Mouse (Mus musculus) ES-Bruce4 (cell line): ENCODE measurements around the gene Tanc1. TPM values are rescaled to one million over a fixed set of nuclear protein-coding genes. Genes with fewer than 3 reads are reported as not detected.

Experiments used
- H3K27ac ChIP-seq: 2 replicates; pipeline ENCODE4 v1.5.1; 2012; ENCODE audit warnings: low read length, inconsistent platforms; ENCODE audit not compliant: insufficient read depth
- H3K27me3 ChIP-seq: 2 replicates; pipeline ENCODE4 v1.6.1; 2012; ENCODE audit warnings: mild to moderate bottlenecking, low read length, inconsistent platforms; ENCODE audit not compliant: control insufficient read depth, poor library complexity, insufficient read depth, severe bottlenecking
- H3K36me3 ChIP-seq: 2 replicates; pipeline ENCODE4 v1.6.1; 2012; ENCODE audit warnings: inconsistent platforms, mild to moderate bottlenecking, low read length, moderate library complexity; ENCODE audit not compliant: control insufficient read depth, poor library complexity, insufficient read depth, severe bottlenecking
- H3K4me1 ChIP-seq: one replicate; pipeline ENCODE4 v1.8.1; 2011; ENCODE audit warnings: low read length; ENCODE audit not compliant: control insufficient read depth, insufficient read depth
- H3K4me3 ChIP-seq: 2 replicates; pipeline ENCODE4 v1.5.1; 2011; ENCODE audit warnings: low read depth, mild to moderate bottlenecking, low read length
- H3K9ac ChIP-seq: 2 replicates; pipeline ENCODE4 v1.6.1; 2012; ENCODE audit warnings: low read depth, mild to moderate bottlenecking, inconsistent platforms; ENCODE audit not compliant: poor library complexity, severe bottlenecking
- H3K9me3 ChIP-seq: replicated peaks from 2 replicates; pipeline ENCODE4 v1.6.1; 2012; ENCODE audit warnings: mild to moderate bottlenecking, low read length, inconsistent platforms; ENCODE audit not compliant: control insufficient read depth, poor library complexity, insufficient read depth, severe bottlenecking
- CTCF ChIP-seq: IDR thresholded peaks from one replicate; pipeline ENCODE4 v1.8.1; 2011; ENCODE audit warnings: low read depth, low read length
- EP300 ChIP-seq: IDR thresholded peaks from 2 replicates; pipeline ENCODE4 v1.6.1; 2011; ENCODE audit warnings: low read depth, low read length; ENCODE audit not compliant: insufficient read depth
- POLR2A ChIP-seq: IDR thresholded peaks from one replicate; pipeline ENCODE4 v1.8.1; 2011; ENCODE audit warnings: low read length; ENCODE audit not compliant: insufficient read depth
- polyA plus RNA-seq: library from polyadenylated mRNA; stranded (reverse); fragments of >200 nt; gene quantifications from 2 replicates; pipeline ENCODE4 v1.2.4, GENCODE M21; 2011; ENCODE audit warnings: low read depth; ENCODE audit not compliant: missing spikeins, insufficient read depth, insufficient read length

Gene Tanc1
- polyA plus RNA-seq, 1 experiment: 62.4 TPM

DNA sequence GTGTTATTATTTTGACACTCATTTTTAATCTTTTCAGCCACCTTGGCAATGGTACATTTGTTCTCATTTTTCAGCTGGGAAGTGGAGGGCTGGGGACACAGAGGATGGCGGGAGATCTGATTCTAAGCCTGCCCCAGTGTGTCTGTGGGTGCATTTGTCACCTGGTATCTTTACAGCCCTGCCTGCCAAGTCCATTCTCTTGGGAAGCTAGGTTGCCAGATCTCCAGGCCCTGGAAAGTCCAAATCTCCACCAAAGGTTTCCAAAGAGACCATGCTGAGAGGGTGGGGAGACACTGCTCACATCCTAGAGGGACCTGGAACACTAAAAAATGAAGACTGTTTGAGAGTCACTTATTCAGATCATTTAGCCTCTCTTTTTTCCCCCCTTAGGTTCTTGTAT is 199.4 kb downstream of the Tanc1 start:
- H3K4me1 ChIP-seq: no peaks in the 10 kb centered on the region
- no peaks in the 10 kb centered on the region for H3K9me3 ChIP-seq
- H3K27me3 ChIP-seq: no peaks in the 10 kb centered on the region
- no peak overlapping the region for H3K27ac ChIP-seq
- no peak overlapping the region for H3K4me3 ChIP-seq
- no peak for TF ChIP-seq EP300
- no peak for TF ChIP-seq CTCF
- TF ChIP-seq POLR2A: no peak
- H3K9ac ChIP-seq: no peak overlapping the region
- H3K36me3 ChIP-seq: peaks cover 10% of the 10 kb centered on the region

DNA sequence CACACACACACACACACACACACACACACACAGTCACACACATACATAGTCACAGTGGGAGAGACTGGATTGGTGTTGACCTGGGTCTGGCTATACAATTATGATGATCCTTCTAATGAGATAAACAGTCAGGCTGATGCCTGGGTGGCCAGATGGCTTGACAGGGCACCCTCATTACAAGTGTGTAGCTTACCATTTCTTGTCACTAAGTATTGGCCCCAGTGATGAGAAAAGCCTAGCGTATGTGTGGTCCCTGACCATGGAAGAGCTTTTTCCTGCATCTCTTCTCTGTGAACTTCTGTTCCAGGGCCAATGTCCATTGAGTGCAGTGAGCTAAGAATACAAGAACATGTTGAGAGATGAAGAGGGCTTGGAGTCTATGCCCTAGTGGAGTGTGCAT is 200.8 kb downstream of the Tanc1 start:
- no peak overlapping the region for H3K9ac ChIP-seq
- H3K4me1 ChIP-seq: no peaks in the 10 kb centered on the region
- H3K9me3 ChIP-seq: no peaks in the 10 kb centered on the region
- H3K4me3 ChIP-seq: no peak overlapping the region
- H3K36me3 ChIP-seq: peaks cover 5% of the 10 kb centered on the region
- no peaks in the 10 kb centered on the region for H3K27me3 ChIP-seq
- TF ChIP-seq CTCF (no peak), EP300 (no peak), POLR2A (no peak)
- H3K27ac ChIP-seq: no peak overlapping the region

DNA sequence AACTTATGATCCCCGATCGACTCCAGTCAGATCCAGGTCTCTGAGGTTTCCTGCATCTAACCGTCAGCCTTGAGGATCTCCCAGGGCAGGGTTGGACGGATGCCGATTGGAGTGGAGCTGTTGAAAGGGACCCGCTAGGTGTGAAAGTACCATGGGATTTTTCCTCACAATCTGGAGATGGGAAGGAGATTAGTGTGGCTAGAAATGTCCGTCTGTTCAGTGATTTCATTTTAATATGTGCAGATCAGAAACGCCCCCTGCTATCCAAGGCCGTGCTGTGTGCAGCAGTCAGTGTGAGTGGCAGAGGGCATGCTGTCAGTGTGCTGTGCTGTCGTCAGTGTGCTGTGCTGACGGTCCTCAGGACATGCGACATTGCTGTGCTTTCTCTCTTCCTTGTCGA is 201.6 kb downstream of the Tanc1 start:
- TF ChIP-seq CTCF: no peak
- Histone ChIP-seq H3K27me3 (no peaks in the 10 kb centered on the region), H3K4me3 (no peak overlapping the region), H3K9me3 (no peaks in the 10 kb centered on the region), H3K9ac (no peak overlapping the region), H3K27ac (no peak overlapping the region), H3K4me1 (no peaks in the 10 kb centered on the region), H3K36me3 (no peaks in the 10 kb centered on the region; the same call in 1 of the 2 replicates)

DNA sequence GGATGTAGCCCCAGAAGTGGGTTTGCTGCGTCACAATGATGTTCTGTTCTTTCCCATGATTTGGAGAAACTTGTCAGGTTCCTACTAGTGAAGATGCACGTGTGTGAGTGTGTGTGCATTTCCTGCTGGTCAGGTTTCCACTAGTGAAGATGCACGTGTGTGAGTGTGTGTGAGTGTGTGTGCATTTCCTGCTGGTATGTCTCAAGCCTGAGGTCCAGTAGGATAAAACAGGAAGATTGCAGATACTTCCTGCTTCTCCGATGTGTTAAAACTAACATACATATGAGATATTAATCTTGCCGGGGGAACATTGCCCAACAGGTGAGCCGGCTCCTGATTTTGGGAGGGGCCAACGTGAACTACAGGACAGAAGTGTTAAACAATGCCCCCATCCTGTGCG is 203.2 kb downstream of the Tanc1 start:
- TF ChIP-seq POLR2A: no peak
- no peak for TF ChIP-seq EP300
- no peak for TF ChIP-seq CTCF
- Histone ChIP-seq H3K9me3 (no peaks in the 10 kb centered on the region), H3K4me1 (no peaks in the 10 kb centered on the region), H3K27me3 (no peaks in the 10 kb centered on the region), H3K9ac (no peak overlapping the region), H3K27ac (no peak overlapping the region), H3K36me3 (no peaks in the 10 kb centered on the region; the same call in none of the 2 replicates), H3K4me3 (no peak overlapping the region)

DNA sequence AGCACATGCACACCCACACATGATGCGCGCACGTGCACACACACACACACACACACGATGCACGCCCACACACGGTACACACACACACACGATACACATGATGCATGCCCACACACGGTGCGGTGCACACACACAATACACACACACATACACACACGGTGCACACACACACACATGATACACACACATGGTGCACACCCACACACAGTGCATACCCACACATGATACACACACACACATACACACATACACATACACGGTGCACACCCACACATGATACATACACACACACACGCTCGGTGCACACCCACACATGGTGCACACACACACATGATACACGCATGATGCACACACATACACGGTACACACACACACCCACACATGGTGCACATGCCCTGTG is 206.8 kb downstream of the Tanc1 start:
- Histone ChIP-seq H3K36me3 (no peaks in the 10 kb centered on the region; the same call in none of the 2 replicates), H3K9me3 (no peaks in the 10 kb centered on the region), H3K27me3 (no peaks in the 10 kb centered on the region), H3K27ac (no peak overlapping the region), H3K9ac (no peak overlapping the region), H3K4me1 (no peaks in the 10 kb centered on the region), H3K4me3 (no peak overlapping the region)
- no peak for TF ChIP-seq EP300
- TF ChIP-seq CTCF: no peak

DNA sequence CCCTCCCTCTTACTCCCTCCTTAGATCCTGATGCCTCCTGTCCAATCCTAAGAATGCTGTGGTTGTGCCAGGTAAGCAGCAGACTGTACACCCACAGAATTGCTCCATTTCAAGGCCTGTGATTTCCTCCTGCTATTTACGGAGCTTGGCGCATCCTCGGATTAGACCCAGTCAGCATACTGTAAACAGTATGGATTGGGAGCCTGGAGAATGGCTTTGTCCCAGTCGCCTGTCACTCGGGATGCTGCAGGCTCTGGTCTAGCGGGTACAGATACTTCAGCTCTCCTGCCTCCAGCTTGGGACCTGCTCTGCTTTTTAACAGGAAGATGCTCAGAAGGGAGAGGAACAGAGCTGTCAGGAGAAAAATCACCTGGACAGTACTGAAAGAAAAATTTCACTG is 207.6 kb downstream of the Tanc1 start:
- no peaks in the 10 kb centered on the region for H3K27me3 ChIP-seq
- H3K4me1 ChIP-seq: no peaks in the 10 kb centered on the region
- H3K36me3 ChIP-seq: no peaks in the 10 kb centered on the region; the same call in none of the 2 replicates
- TF ChIP-seq CTCF (no peak), POLR2A (no peak), EP300 (no peak)
- no peak overlapping the region for H3K4me3 ChIP-seq
- H3K27ac ChIP-seq: no peak overlapping the region
- no peaks in the 10 kb centered on the region for H3K9me3 ChIP-seq
- H3K9ac ChIP-seq: no peak overlapping the region

DNA sequence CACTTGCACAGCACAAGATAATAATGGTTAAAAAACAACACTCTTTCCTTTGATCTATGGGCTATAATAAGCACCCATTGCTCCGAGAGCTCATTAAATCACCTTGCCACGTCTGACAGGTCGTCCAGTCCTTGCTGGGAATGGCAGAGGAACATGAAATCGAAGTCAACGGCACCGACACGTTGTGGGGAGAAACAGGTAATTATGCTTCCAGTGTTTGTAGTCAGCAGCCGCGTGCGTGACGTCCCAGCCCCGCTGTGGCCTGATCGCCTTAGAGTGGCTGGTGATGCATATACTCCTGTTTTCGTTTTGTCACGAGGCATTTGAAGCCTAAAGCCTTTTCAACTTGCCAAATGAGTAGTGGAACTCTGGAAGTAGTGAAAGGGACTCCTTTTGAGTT is 208.2 kb downstream of the Tanc1 start:
- Histone ChIP-seq H3K9me3 (no peaks in the 10 kb centered on the region), H3K4me3 (no peak overlapping the region), H3K36me3 (no peaks in the 10 kb centered on the region; the same call in none of the 2 replicates), H3K4me1 (no peaks in the 10 kb centered on the region), H3K27ac (no peak overlapping the region), H3K27me3 (no peaks in the 10 kb centered on the region), H3K9ac (no peak overlapping the region)
- no peak for TF ChIP-seq CTCF
- no peak for TF ChIP-seq POLR2A
- no peak for TF ChIP-seq EP300
